Mouse (Mus musculus) stomach, postnatal 0 days (tissue): ENCODE results near the gene Prpf40a.

Experiments used
- CTCF ChIP-seq: IDR thresholded peaks from 2 replicates; pipeline ENCODE4 v1.5.1; 2016; ENCODE audit warnings: antibody characterized with exemption, low read depth, mild to moderate bottlenecking, moderate library complexity
- EP300 ChIP-seq: optimal IDR thresholded peaks from 2 replicates; pipeline ENCODE3; 2016; ENCODE audit warnings: antibody characterized with exemption

- TF ChIP-seq CTCF (no peak), EP300 (no peak)
These were observed 84.6 kb downstream of the Prpf40a start for GRCm38 (mm10) chr2:53106472-53106871.
